Mouse (Mus musculus) liver, embryonic 14.5 days (tissue): Measurements from ENCODE around the gene Zfpm1.

Experiments used
- CTCF ChIP-seq: IDR thresholded peaks from 2 replicates; pipeline ENCODE4 v1.5.1; 2016; ENCODE audit warnings: antibody characterized with exemption, low read depth, control low read depth
- EP300 ChIP-seq: IDR thresholded peaks from 2 replicates; pipeline ENCODE4 v1.6.1; 2016; ENCODE audit warnings: antibody characterized with exemption, low read depth

GRCm38 (mm10) chr8:122359111-122359775 lies 77.3 kb downstream of the Zfpm1 start:
- TF ChIP-seq EP300 (no peak), CTCF (no peak)
